Mouse (Mus musculus): ENCODE measurements at regions not wholly inside any gene's neighbourhood (a gene's known extent, or its start where the extent isn't known, plus 50 kb on each side); places are given as distances from the start of the nearest gene placed in this dataset.

DNA sequence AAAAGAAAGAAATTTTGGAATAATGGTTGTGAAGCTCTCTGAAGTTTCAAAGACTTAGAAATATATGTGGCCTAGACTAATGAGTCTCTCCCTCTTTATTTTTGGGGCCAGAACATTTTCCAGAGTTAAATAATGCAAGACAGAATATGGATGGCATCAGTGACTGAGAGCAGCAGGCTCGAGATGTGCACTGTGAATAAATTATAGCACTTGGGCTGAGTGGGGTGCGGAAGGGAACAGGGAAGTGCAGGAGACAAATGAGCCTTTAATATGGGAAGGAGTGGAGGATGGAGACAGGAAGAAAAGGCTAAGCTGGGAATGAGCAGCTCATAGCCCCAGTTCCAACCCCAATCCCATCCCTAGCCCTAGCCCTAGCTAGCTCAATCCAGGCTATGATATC is 108.0 kb upstream of the Plxna4 start:
- no peak overlapping the region for H3K4me3 ChIP-seq (replicated peaks)
- no peaks in the 10 kb centered on the region for H3K36me3 ChIP-seq (replicated peaks)
- H3K4me2 ChIP-seq: no peak overlapping the region
- H3K4me1 ChIP-seq: no peaks in the 10 kb centered on the region
- WGBS: 83% methylated on average over 2 of the region's 2 CpGs
- no peaks in the 10 kb centered on the region for H3K9me3 ChIP-seq
- H3K27ac ChIP-seq: no peak overlapping the region
- no peaks in the 10 kb centered on the region for H3K27me3 ChIP-seq
- ATAC-seq (ENCODE audit: low FRiP score): no peak
- no peak overlapping the region for H3K9ac ChIP-seq

DNA sequence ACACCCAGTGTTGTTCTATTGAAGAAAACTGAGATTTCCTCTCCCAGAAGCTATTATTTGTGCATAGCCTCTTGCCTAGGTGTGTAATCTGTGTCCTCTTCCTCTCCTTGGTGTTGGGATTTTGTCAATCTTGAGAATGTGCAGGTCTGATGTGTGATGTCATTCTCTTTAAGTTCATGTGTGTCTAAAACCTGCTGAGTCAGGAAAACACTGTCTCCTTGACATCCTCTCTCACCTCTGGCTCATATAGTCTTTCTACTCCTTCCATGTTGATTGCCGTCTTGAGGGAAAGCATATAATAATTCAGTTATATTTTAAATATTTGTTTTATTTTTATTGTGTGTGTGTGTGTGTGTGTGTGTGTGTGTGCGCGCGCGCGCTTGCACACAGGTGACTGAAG is 84.6 kb upstream of the Plxna4 start:
- 98% methylated on average over 6 of the region's 6 CpGs for WGBS
- no peak overlapping the region for H3K27ac ChIP-seq
- no peaks in the 10 kb centered on the region for H3K9me3 ChIP-seq
- no peaks in the 10 kb centered on the region for H3K4me1 ChIP-seq
- no peak overlapping the region for H3K9ac ChIP-seq
- no peak overlapping the region for H3K4me3 ChIP-seq (replicated peaks)
- H3K4me2 ChIP-seq: no peak overlapping the region
- H3K27me3 ChIP-seq: no peaks in the 10 kb centered on the region
- no peak for ATAC-seq (ENCODE audit: low FRiP score)
- no peaks in the 10 kb centered on the region for H3K36me3 ChIP-seq (replicated peaks)

DNA sequence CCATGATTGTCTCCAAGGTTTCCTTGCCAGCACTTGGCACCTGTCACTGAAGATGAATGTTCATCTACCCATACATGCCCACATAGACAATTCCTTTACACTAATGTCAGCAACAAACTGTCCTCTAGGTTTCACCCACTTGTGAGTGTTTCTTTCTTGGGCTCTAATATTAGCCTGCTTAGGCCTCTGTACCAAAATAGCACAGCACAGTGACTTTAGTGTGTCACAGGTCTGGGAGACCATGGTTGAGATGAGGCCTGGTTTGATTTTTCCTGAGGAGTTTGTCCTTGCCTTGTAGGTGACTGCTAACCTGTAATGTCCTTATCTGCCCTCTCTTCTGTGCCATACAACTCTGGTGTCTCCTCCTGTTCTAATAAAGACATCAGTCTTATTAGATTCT is 71.8 kb upstream of the Plxna4 start:
- no peak overlapping the region for H3K9ac ChIP-seq

DNA sequence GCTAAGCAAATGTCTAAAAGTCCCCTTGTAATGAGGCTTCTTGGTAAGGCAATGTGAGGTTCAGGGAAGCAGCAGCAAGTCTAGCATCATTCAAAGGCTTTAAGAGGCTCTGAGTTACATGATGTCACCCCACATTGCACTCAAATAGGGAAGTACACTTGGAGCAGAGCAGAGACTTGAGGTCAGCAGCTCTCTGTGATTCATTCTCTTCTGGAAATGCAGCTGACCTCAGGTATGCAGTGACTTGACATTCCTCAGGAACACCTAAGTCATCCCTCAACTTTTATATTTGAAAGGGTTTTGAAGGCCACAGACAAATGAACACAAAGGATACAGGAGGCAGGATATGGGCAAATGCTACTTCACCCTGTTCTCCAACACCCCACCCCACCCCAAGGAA is 69.4 kb upstream of the Plxna4 start:
- no peak overlapping the region for H3K27ac ChIP-seq
- H3K36me3 ChIP-seq (replicated peaks): no peaks in the 10 kb centered on the region
- no peak overlapping the region for H3K9ac ChIP-seq
- no peaks in the 10 kb centered on the region for H3K4me1 ChIP-seq
- no peaks in the 10 kb centered on the region for H3K9me3 ChIP-seq
- no peaks in the 10 kb centered on the region for H3K27me3 ChIP-seq
- no peak overlapping the region for H3K4me3 ChIP-seq (replicated peaks)
- H3K4me2 ChIP-seq: no peak overlapping the region
- ATAC-seq (ENCODE audit: low FRiP score): no peak

More for the DNA sequence above, 71.8 kb upstream of the Plxna4 start:
- Histone ChIP-seq H3K27me3 (no peaks in the 10 kb centered on the region), H3K4me1 (no peaks in the 10 kb centered on the region), H3K4me2 (no peak overlapping the region), H3K36me3 (replicated peaks) (no peaks in the 10 kb centered on the region), H3K4me3 (replicated peaks) (no peak overlapping the region), H3K9me3 (no peaks in the 10 kb centered on the region), H3K27ac (no peak overlapping the region)
- no peak for ATAC-seq (ENCODE audit: low FRiP score)

DNA sequence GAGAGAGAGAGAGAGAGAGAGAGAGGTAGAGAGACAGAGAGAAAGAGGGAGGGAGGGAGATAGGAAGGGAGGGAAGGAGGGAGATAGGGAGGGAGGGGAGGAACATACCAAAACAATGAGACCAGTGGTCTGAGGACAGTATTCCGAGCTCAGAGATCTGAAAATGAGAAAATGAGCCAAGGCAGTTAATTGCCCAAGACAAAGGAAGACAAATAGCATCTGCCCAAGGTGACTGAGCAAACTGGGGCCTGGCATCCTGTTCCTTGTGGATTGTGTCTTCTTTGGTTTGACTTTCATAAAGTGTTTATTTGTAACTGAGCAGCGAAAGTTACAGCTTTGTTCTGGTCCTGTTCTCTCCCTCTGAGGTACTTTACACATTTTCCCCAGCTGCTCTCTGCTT is 66.2 kb upstream of the Plxna4 start:
- H3K36me3 ChIP-seq (replicated peaks): no peaks in the 10 kb centered on the region
- no peaks in the 10 kb centered on the region for H3K27me3 ChIP-seq
- no peaks in the 10 kb centered on the region for H3K4me1 ChIP-seq
- H3K4me2 ChIP-seq: no peak overlapping the region
- no peaks in the 10 kb centered on the region for H3K9me3 ChIP-seq
- ATAC-seq (ENCODE audit: low FRiP score): no peak
- H3K27ac ChIP-seq: no peak overlapping the region
- H3K9ac ChIP-seq: no peak overlapping the region
- no peak overlapping the region for H3K4me3 ChIP-seq (replicated peaks)
- WGBS: 82% methylated on average over 2 of the region's 2 CpGs

DNA sequence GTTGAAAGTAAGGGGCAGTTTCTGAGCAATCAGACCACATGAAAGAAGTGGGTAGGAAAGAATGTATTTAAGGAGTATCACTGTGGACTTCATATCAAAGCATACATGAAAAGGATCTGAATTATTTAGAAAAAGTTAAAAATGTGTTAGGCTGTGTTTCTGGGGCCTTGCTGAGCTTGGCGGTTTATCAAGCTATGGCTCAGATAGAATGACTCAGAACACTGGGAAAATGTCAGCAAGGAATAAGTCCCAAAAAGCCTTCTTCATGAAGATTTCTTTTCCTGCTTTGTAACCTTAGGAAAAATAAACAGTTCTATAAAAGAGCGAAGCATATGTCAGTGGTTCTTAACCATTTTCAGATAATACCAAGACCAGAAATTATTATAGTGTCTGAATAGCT is 56.0 kb upstream of the Plxna4 start:
- Histone ChIP-seq H3K9me3 (no peaks in the 10 kb centered on the region), H3K36me3 (replicated peaks) (no peaks in the 10 kb centered on the region), H3K4me1 (no peaks in the 10 kb centered on the region), H3K27me3 (no peaks in the 10 kb centered on the region), H3K9ac (no peak overlapping the region), H3K27ac (no peak overlapping the region), H3K4me3 (replicated peaks) (no peak overlapping the region), H3K4me2 (no peak overlapping the region)
- no peak for ATAC-seq (ENCODE audit: low FRiP score)
- WGBS: 87% methylated on average over 2 of the region's 2 CpGs

DNA sequence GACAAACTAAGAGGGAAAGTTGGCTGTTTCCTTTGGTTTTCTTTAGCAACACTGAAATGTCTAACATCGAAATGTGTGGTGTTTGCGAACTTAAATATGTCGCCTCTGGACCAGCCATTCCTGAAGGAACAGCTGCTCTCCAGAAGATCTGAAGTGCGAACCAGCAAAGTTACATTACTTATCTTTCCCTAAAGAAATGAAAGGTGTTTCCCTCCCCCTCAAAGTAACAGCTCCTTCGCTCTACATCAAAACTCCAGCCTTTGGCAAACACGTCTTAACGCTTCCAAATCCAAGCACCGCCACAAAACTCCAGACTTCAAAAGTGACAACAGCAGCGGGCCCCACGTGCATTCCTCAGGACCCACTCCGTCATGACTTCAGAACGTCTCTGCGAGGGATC is 50.9 kb upstream of the Plxna4 start:
- no peak for ATAC-seq (ENCODE audit: low FRiP score)
- Histone ChIP-seq H3K4me2 (no peak overlapping the region), H3K27ac (no peak overlapping the region), H3K4me1 (no peaks in the 10 kb centered on the region), H3K9ac (no peak overlapping the region), H3K36me3 (replicated peaks) (no peaks in the 10 kb centered on the region), H3K9me3 (no peaks in the 10 kb centered on the region), H3K27me3 (no peaks in the 10 kb centered on the region), H3K4me3 (replicated peaks) (no peak overlapping the region)
- 93% methylated on average over 13 of the region's 13 CpGs for WGBS
